ENCODE assay signal across 11 mouse cellular contexts in genomic region chr12:34683375-34683774, GRCm38 (mm10).
DNase-seq lines count a peak whose midpoint lies in the region; ATAC-seq lines count a peak whose summit lies in the region.
"Had no signal": no experiment of that assay in that cellular context is flagged by ENCODE, and none has a peak within 500 bp of the region (broad histone marks: within the 10 kb centered on the region; RNA-seq: fewer than 3 reads in every experiment).

No protein-coding gene starts in this region.

- H3K9ac ChIP-seq in hindbrain, embryonic 11.5 days (ENCODE audit: low read depth, low read length): no peak overlapping the region

- WGBS in hindbrain, embryonic 10.5 days: 68% methylated on average over 4 of the region's 4 CpGs
- WGBS in hindbrain, embryonic 11.5 days: 71% methylated on average over 4 of the region's 4 CpGs

- no peak overlapping the region for H3K4me2 ChIP-seq in hindbrain, embryonic 11.5 days (replicated peaks; ENCODE audit: low read depth, low read length)

- no peak overlapping the region for H3K27ac ChIP-seq in hindbrain, embryonic 10.5 days
- no peak overlapping the region for H3K27ac ChIP-seq in hindbrain, embryonic 11.5 days (ENCODE audit: low read depth, low read length)
- H3K27ac ChIP-seq: forebrain, embryonic 10.5 days had no signal

- no peaks in the 10 kb centered on the region for H3K9me3 ChIP-seq in hindbrain, embryonic 10.5 days
- no peaks in the 10 kb centered on the region for H3K9me3 ChIP-seq in hindbrain, embryonic 11.5 days (ENCODE audit: control insufficient read depth, low read length)
- H3K9me3 ChIP-seq: forebrain, embryonic 10.5 days had no signal

- H3K4me1 ChIP-seq in hindbrain, embryonic 10.5 days (replicated peaks): no peaks in the 10 kb centered on the region
- H3K4me1 ChIP-seq in hindbrain, embryonic 11.5 days (replicated peaks; ENCODE audit: control insufficient read depth, insufficient read depth, low read length): no peaks in the 10 kb centered on the region

- no peak for ATAC-seq in hindbrain, embryonic 11.5 days (ENCODE audit: low FRiP score)
- ATAC-seq in activated CD4-positive, CD25-positive, alpha-beta regulatory T cell, adult 4 months: no peak

- no peak overlapping the region for H3K4me3 ChIP-seq in hindbrain, embryonic 10.5 days
- no peak overlapping the region for H3K4me3 ChIP-seq in hindbrain, embryonic 11.5 days (ENCODE audit: low read depth, low read length)
- H3K4me3 ChIP-seq: forebrain, embryonic 10.5 days; myocyte had no signal

- 0 out of 2 replicates have a peak, but pooled peaks cover 3% of the 10 kb centered on the region for H3K27me3 ChIP-seq in hindbrain, embryonic 10.5 days (ENCODE audit: insufficient read depth, poor library complexity, severe bottlenecking)
- no peaks in the 10 kb centered on the region for H3K27me3 ChIP-seq in hindbrain, embryonic 11.5 days (ENCODE audit: control insufficient read depth, insufficient read depth, low read length)

- DNase-seq in hindbrain, embryonic 10.5 days (ENCODE audit: low spot score): peak; percentile 16
- no peak for DNase-seq in hindbrain, embryonic 11.5 days (ENCODE audit: low spot score)
- DNase-seq in right cerebral cortex, postnatal 4 days: peak; percentile 14
- DNase-seq in right cerebral cortex, adult 2 months (ENCODE audit: low spot score in 2 of 2): no peak
- peak; percentile 64 for DNase-seq in kidney, postnatal 25 days
- no peak for DNase-seq in frontal cortex, postnatal 36 days (ENCODE audit: low spot score in 2 of 2)
- no peak for DNase-seq in layer of hippocampus, adult 8-10 months (ENCODE audit: low spot score in 2 of 2)
- DNase-seq: heart, postnatal 4 days had no signal

- H3K36me3 ChIP-seq in hindbrain, embryonic 10.5 days: no peaks in the 10 kb centered on the region
- no peaks in the 10 kb centered on the region for H3K36me3 ChIP-seq in hindbrain, embryonic 11.5 days (ENCODE audit: control insufficient read depth, insufficient read depth, low read length)
- H3K36me3 ChIP-seq: forebrain, embryonic 10.5 days had no signal

Comparison
In these comparisons a context has a peak if more than half of its experiments do, and no peak if none do; other contexts are left out.
1. DNase-seq: peak in hindbrain, embryonic 10.5 days (single experiment), right cerebral cortex, postnatal 4 days (single experiment) and kidney, postnatal 25 days (2 of 2); none in hindbrain, embryonic 11.5 days (single experiment), right cerebral cortex, adult 2 months (0 of 2), frontal cortex, postnatal 36 days (0 of 2) and layer of hippocampus, adult 8-10 months (0 of 2).